Mouse (Mus musculus): ENCODE results near the gene Frzb.

Gene Frzb

GRCm38 (mm10) chr2:80423116-80423515 lies 24.3 kb downstream of the Frzb start:
- no peak for DNase-seq

- no peak for DNase-seq
Observed at GRCm38 (mm10) chr2:80421990-80422389, 25.4 kb downstream of the Frzb start.

GRCm38 (mm10) chr2:80416286-80416685 lies 31.1 kb downstream of the Frzb start:
- DNase-seq = no peak

GRCm38 (mm10) chr2:80414387-80414786 lies 33.0 kb downstream of the Frzb start:
- DNase-seq = no peak

- DNase-seq = no peak
Observed at GRCm38 (mm10) chr2:80413124-80413523, 34.3 kb downstream of the Frzb start.

- no peak for DNase-seq
Observed at GRCm38 (mm10) chr2:80409893-80410574, 37.4 kb downstream of the Frzb start.

- DNase-seq = no peak
Observed at GRCm38 (mm10) chr2:80404770-80405169, 42.7 kb downstream of the Frzb start.

- no peak for DNase-seq
Observed at GRCm38 (mm10) chr2:80398595-80399099, 48.8 kb downstream of the Frzb start.

GRCm38 (mm10) chr2:80396864-80397263 lies 50.6 kb downstream of the Frzb start:
- DNase-seq = no peak

GRCm38 (mm10) chr2:80396057-80396456 lies 51.4 kb downstream of the Frzb start:
- no peak for DNase-seq

GRCm38 (mm10) chr2:80388341-80388740 lies 59.1 kb downstream of the Frzb start:
- DNase-seq = no peak

- no peak for DNase-seq
Observed at GRCm38 (mm10) chr2:80387668-80388067, 59.8 kb downstream of the Frzb start.

- no peak for DNase-seq
Observed at GRCm38 (mm10) chr2:80386255-80386654, 61.2 kb downstream of the Frzb start.

- DNase-seq = no peak
Observed at GRCm38 (mm10) chr2:80384447-80384846, 63.0 kb downstream of the Frzb start.

- DNase-seq = no peak
Observed at GRCm38 (mm10) chr2:80379848-80380247, 67.6 kb downstream of the Frzb start.

GRCm38 (mm10) chr2:80374892-80375291 lies 72.5 kb downstream of the Frzb start:
- DNase-seq = no peak

- DNase-seq = no peak
Observed at GRCm38 (mm10) chr2:80371458-80371857, 76.0 kb downstream of the Frzb start.
